Mouse (Mus musculus) forebrain, postnatal 0 days (tissue): ENCODE measurements around the gene D11Wsu47e. TPM values are rescaled to one million over a fixed set of nuclear protein-coding genes. Genes with fewer than 3 reads are reported as not detected.
A peak's percentile ranks its signal among the peaks of the same experiment; 100 is the strongest.

ENCODE experiments used
- ATAC-seq: fragments of 200-750 bp; cut with Nextera tagmentation; 2 replicates; pipeline ENCODE4 v1.8.0; 2017; ENCODE audit warnings: mild to moderate bottlenecking, moderate library complexity
- DNase-seq: peaks from one replicate; pipeline ENCODE4 v3.0.0-alpha.2; 2015
- H3K27ac ChIP-seq: fragments of 300-500 bp; sonication (generic); 2 replicates; pipeline ENCODE4 v1.5.1; 2014; ENCODE audit warnings: low read depth, mild to moderate bottlenecking, antibody characterized with exemption, low read length, moderate library complexity, mixed read lengths
- H3K27me3 ChIP-seq: fragments of 300-500 bp; sonication (generic); 2 replicates; pipeline ENCODE4 v1.6.1; 2014; ENCODE audit warnings: mild to moderate bottlenecking, low read length, mixed read lengths; ENCODE audit not compliant: insufficient read depth
- H3K36me3 ChIP-seq: fragments of 300-500 bp; sonication (generic); 2 replicates; pipeline ENCODE4 v1.6.1; 2014; ENCODE audit warnings: mild to moderate bottlenecking, moderate library complexity; ENCODE audit not compliant: insufficient read depth
- H3K4me1 ChIP-seq: fragments of 300-500 bp; sonication (generic); 2 replicates; pipeline ENCODE4 v1.6.1; 2014; ENCODE audit warnings: antibody characterized with exemption; ENCODE audit not compliant: insufficient read depth
- H3K4me2 ChIP-seq: fragments of 300-500 bp; sonication (generic); 2 replicates; pipeline ENCODE4 v1.6.1; 2014; ENCODE audit warnings: low read depth, mild to moderate bottlenecking, moderate library complexity
- H3K4me3 ChIP-seq: fragments of 300-500 bp; sonication (generic); 2 replicates; pipeline ENCODE4 v1.5.1; 2014; ENCODE audit warnings: low read depth, low read length, mixed read lengths
- H3K9ac ChIP-seq: fragments of 300-500 bp; sonication (generic); 2 replicates; pipeline ENCODE4 v1.6.1; 2014; ENCODE audit warnings: mild to moderate bottlenecking
- H3K9me3 ChIP-seq: fragments of 300-500 bp; sonication (generic); 2 replicates; pipeline ENCODE4 v1.6.1; 2016; ENCODE audit warnings: low read length
- CTCF ChIP-seq: sonication (generic); IDR thresholded peaks from 2 replicates; pipeline ENCODE4 v1.5.1; 2016; ENCODE audit warnings: antibody characterized with exemption, control low read depth, low read depth
- WGBS: fragments of 180-500 bp; shearing (Covaris S2); extraction: QIAGEN DNeasy Blood & Tissue Kit; methylation state at CpG from one replicate; pipeline ENCODE4 v1.1.7; 2014; 5-methylcytosine and 5-hydroxymethylcytosine counted together
- polyA plus RNA-seq: library from polyadenylated mRNA; unstranded; fragments of >200 nt; fragmentation: Nextera tagmentation; extraction: Ambion mirVana; gene quantifications from 2 replicates; pipeline ENCODE4 v1.2.1, GENCODE M21; 2015
- total RNA-seq: library from RNA; depleted of rRNA; stranded (reverse); fragments of >200 nt; gene quantifications from 2 replicates; pipeline ENCODE4 v1.2.3, GENCODE M21; 2014

D11Wsu47e gene
- total and polyA plus RNA-seq, 2 experiments from 2014 or later: 25.7 to 36.7 TPM

DNA sequence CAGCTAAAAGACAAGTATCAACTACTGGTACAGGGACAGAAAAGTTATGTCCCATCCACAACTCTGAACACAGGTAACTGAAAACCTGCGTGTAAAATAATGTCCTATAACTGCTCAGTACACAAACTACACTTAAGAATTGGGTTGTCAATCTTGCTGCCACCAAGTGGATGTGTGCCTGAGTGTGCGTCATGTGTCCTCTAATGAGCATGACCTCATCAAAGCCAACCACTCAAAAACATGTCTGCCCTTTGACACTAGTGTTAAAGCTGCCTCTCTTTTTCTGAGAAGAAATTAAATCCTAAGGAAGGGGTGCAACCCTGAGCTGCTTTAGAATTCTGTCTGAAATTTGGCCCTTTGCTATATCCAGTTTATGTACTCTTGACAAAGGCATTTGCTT lies 19.9 kb upstream of the D11Wsu47e start:
- no peaks in the 10 kb centered on the region for H3K9me3 ChIP-seq
- no peak for DNase-seq
- no peaks in the 10 kb centered on the region for H3K4me1 ChIP-seq
- H3K4me2 ChIP-seq: no peak overlapping the region
- H3K9ac ChIP-seq: no peak overlapping the region
- no peaks in the 10 kb centered on the region for H3K27me3 ChIP-seq
- no peak overlapping the region for H3K4me3 ChIP-seq
- no peak overlapping the region for H3K27ac ChIP-seq
- no peak for ATAC-seq
- TF ChIP-seq CTCF: no peak
- H3K36me3 ChIP-seq: peaks cover 42% of the 10 kb centered on the region
- WGBS: 67% methylated on average over 2 of the region's 2 CpGs

GRCm38 (mm10) chr11:113666205-113666604 lies 18.0 kb upstream of the D11Wsu47e start:
- Histone ChIP-seq H3K9ac (no peak overlapping the region), H3K4me3 (no peak overlapping the region), H3K27me3 (no peaks in the 10 kb centered on the region), H3K36me3 (peaks cover 31% of the 10 kb centered on the region), H3K27ac (no peak overlapping the region), H3K4me1 (no peaks in the 10 kb centered on the region), H3K4me2 (no peak overlapping the region), H3K9me3 (no peaks in the 10 kb centered on the region)
- DNase-seq: no peak
- no peak for TF ChIP-seq CTCF
- ATAC-seq: no peak
- 64% methylated on average over 6 of the region's 6 CpGs for WGBS

DNA sequence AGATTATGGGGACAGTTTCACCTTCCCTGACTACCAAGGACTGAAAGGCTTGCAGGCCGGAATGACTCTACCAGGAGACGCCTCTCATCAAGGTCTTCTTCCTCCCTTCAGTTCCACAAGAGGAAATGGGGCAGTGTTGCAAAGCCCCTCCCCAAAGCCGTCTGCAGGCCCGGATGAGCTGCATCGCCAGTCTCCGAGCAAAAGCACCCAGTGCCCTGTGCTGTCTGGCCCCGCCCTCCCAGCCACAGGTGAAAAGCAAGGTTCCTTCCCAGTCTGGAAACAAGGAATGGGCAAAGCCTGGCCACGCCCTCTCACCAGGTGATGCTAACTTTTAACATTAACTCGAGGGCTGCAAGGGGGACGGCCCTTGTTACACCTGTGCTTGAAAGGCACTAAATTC lies 17.6 kb upstream of the D11Wsu47e start:
- Histone ChIP-seq H3K9ac (no peak overlapping the region), H3K36me3 (peaks cover 26% of the 10 kb centered on the region), H3K4me3 (no peak overlapping the region), H3K27ac (no peak overlapping the region), H3K27me3 (no peaks in the 10 kb centered on the region), H3K9me3 (no peaks in the 10 kb centered on the region), H3K4me2 (no peak overlapping the region), H3K4me1 (no peaks in the 10 kb centered on the region)
- no peak for ATAC-seq
- no peak for TF ChIP-seq CTCF
- no peak for DNase-seq
- 68% methylated on average over 10 of the region's 10 CpGs for WGBS

GRCm38 (mm10) chr11:113667122-113667521 lies 17.1 kb upstream of the D11Wsu47e start:
- Histone ChIP-seq H3K4me3 (no peak overlapping the region), H3K4me1 (no peaks in the 10 kb centered on the region), H3K27me3 (no peaks in the 10 kb centered on the region), H3K4me2 (no peak overlapping the region), H3K9me3 (no peaks in the 10 kb centered on the region), H3K36me3 (peaks cover 21% of the 10 kb centered on the region), H3K27ac (no peak overlapping the region), H3K9ac (no peak overlapping the region)
- DNase-seq: no peak
- TF ChIP-seq CTCF: no peak
- WGBS: 58% methylated on average over 2 of the region's 2 CpGs
- no peak for ATAC-seq

DNA sequence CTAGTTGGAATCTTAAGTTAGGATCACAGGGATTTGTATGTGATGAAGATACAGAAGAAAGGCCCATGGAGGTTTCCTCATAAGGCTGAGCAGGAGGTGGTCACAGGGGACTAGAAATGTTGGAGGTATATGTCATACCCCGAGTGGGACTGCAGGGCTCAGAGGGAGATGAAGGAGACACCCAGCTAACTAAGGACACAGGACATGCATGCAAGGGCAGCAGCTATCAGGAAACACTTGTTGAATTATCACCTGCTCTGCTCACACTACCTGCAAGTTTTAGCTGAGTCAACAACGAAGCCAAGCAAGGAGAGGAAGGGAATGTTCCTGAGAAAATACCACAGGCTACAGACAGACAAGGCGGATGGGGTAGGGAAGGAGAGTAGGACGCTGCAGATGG lies 16.5 kb upstream of the D11Wsu47e start:
- ATAC-seq (no peak), DNase-seq (no peak)
- Histone ChIP-seq H3K27me3 (no peaks in the 10 kb centered on the region), H3K27ac (no peak overlapping the region), H3K4me2 (no peak overlapping the region), H3K9ac (no peak overlapping the region), H3K4me3 (no peak overlapping the region), H3K36me3 (peaks cover 17% of the 10 kb centered on the region), H3K9me3 (no peaks in the 10 kb centered on the region), H3K4me1 (no peaks in the 10 kb centered on the region)
- 88% methylated on average over 4 of the region's 4 CpGs for WGBS
- TF ChIP-seq CTCF: no peak

DNA sequence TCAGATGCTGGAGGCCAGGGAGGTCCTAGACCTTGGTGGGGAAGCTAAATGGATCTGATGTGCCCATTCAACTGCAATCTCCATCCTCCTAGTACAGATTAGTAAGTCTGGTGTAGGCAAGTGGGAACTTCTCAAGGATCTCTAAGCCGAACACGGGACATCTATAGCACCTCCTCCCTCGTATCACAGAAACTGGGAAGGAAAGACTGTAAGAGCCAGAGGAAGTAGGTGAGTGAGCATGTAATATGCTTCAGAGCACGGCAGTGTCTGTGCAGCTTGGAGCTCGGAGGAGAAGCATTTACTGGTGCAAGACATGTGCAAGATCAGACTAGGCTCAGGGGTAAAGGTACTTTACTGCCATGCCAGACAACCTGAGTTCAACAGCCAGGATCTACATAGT lies 15.4 kb upstream of the D11Wsu47e start:
- Histone ChIP-seq H3K4me2 (no peak overlapping the region), H3K9me3 (no peaks in the 10 kb centered on the region), H3K36me3 (peaks cover 7% of the 10 kb centered on the region), H3K4me1 (no peaks in the 10 kb centered on the region), H3K27ac (no peak overlapping the region), H3K9ac (no peak overlapping the region), H3K4me3 (no peak overlapping the region), H3K27me3 (no peaks in the 10 kb centered on the region)
- WGBS: 91% methylated on average over 5 of the region's 5 CpGs
- ATAC-seq (no peak), DNase-seq (no peak)
- no peak for TF ChIP-seq CTCF

- H3K27me3 ChIP-seq: no peaks in the 10 kb centered on the region
- H3K4me1 ChIP-seq: no peaks in the 10 kb centered on the region
- no peak overlapping the region for H3K4me3 ChIP-seq
- TF ChIP-seq CTCF: no peak
- no peak overlapping the region for H3K27ac ChIP-seq
- ATAC-seq (no peak), DNase-seq (no peak)
- no peak overlapping the region for H3K9ac ChIP-seq
- no peak overlapping the region for H3K4me2 ChIP-seq
- H3K9me3 ChIP-seq: no peaks in the 10 kb centered on the region
- peaks cover 5% of the 10 kb centered on the region; the same call in 1 of the 2 replicates for H3K36me3 ChIP-seq
- WGBS: 60% methylated on average over 4 of the region's 4 CpGs
Measured at GRCm38 (mm10) chr11:113669711-113670110, 14.5 kb upstream of the D11Wsu47e start.

GRCm38 (mm10) chr11:113673614-113674013 lies 10.6 kb upstream of the D11Wsu47e start:
- Histone ChIP-seq H3K4me2 (no peak overlapping the region), H3K9ac (no peak overlapping the region), H3K27me3 (no peaks in the 10 kb centered on the region), H3K4me1 (no peaks in the 10 kb centered on the region), H3K9me3 (no peaks in the 10 kb centered on the region), H3K36me3 (peaks cover 15% of the 10 kb centered on the region), H3K4me3 (no peak overlapping the region), H3K27ac (no peak overlapping the region)
- DNase-seq (peak; percentile 26), ATAC-seq (no peak)
- no peak for TF ChIP-seq CTCF
- 69% methylated on average over 4 of the region's 4 CpGs for WGBS
